ENCODE assay signal across 30 mouse cellular contexts in genomic region chr6:142847914-142848674, GRCm38 (mm10). TPM values are rescaled to one million over a fixed set of nuclear protein-coding genes. Genes with fewer than 3 reads are reported as not detected.
DNase-seq lines count a peak whose midpoint lies in the region; ATAC-seq and TF ChIP-seq lines count a peak whose summit lies in the region.
"Had no signal": no experiment of that assay in that cellular context is flagged by ENCODE, and none has a peak within 500 bp of the region (broad histone marks: within the 10 kb centered on the region; RNA-seq: fewer than 3 reads in every experiment).

No protein-coding gene starts in this region.

- peak; percentile 35 for TF ChIP-seq EP300 in CH12.LX (IDR thresholded peaks at IDR 0.05; ENCODE audit: low read length)

- peaks cover 9 to 29% of the 10 kb centered on the region in 2 experiments for H3K4me1 ChIP-seq in CH12.LX (ENCODE audit: control insufficient read depth in 1 of 2, insufficient read depth in 2 of 2)
- H3K4me1 ChIP-seq in intestine, postnatal 0 days (replicated peaks; ENCODE audit: control insufficient read depth, insufficient read depth, low read length): no peaks in the 10 kb centered on the region
- H3K4me1 ChIP-seq: embryonic facial prominence, embryonic 13.5 days; forebrain, embryonic 12.5 days; heart, embryonic 15.5 days; lung, embryonic 15.5 days; neural tube, embryonic 15.5 days; stomach, embryonic 15.5 days had no signal

- H3K27ac ChIP-seq in CH12.LX (ENCODE audit: insufficient read depth, low read depth): peak overlapping the region; percentile 17; the same call in 1 of the 2 replicates
- H3K27ac ChIP-seq in intestine, postnatal 0 days (ENCODE audit: low read depth, low read length): no peak overlapping the region
- H3K27ac ChIP-seq: embryonic facial prominence, embryonic 13.5 days; forebrain, embryonic 12.5 days; heart, adult 2 months; heart, embryonic 15.5 days; hindbrain, embryonic 14.5 days; liver, embryonic 14.5 days; lung, embryonic 15.5 days; neural tube, embryonic 15.5 days; stomach, embryonic 15.5 days had no signal

- H3K79me2 ChIP-seq in CH12.LX (replicated peaks; ENCODE audit: control insufficient read depth, extremely low read depth, insufficient read depth, poor library complexity, severe bottlenecking): no peaks in the 10 kb centered on the region

- no peaks in the 10 kb centered on the region for H3K36me3 ChIP-seq in CH12.LX (replicated peaks in 1 of 2; ENCODE audit: control insufficient read depth in 1 of 2, insufficient read depth in 1 of 2, low read length in 1 of 2)
- H3K36me3 ChIP-seq in intestine, postnatal 0 days (ENCODE audit: control insufficient read depth, insufficient read depth): no peaks in the 10 kb centered on the region
- H3K36me3 ChIP-seq: embryonic facial prominence, embryonic 13.5 days; forebrain, embryonic 12.5 days; heart, embryonic 15.5 days; lung, embryonic 15.5 days; neural tube, embryonic 15.5 days; stomach, embryonic 15.5 days had no signal

- DNase-seq in heart, adult 11 months: peak; percentile 76
- no peak for DNase-seq in heart, adult 8-10 months (ENCODE audit: low spot score)
- peak; percentile 77 for DNase-seq in CH12.LX (ENCODE audit: extremely low read depth)
- peak; percentile 29 for DNase-seq in brain, adult 2 months (ENCODE audit: low read depth, low spot score)
- DNase-seq in naive thymus-derived CD4-positive, alpha-beta T cell, adult 2 months (ENCODE audit: low read depth): peak; percentile 44
- DNase-seq in adrenal gland, adult (ENCODE audit: inconsistent age in 2 of 2, low spot score in 1 of 2): no peak
- DNase-seq: adrenal gland, postnatal 36 days; B cell, adult 2 months; cerebellum, adult 11-12 months; cerebellum, postnatal 10 days; gastrocnemius, postnatal 10 days; heart, adult 2 months; heart, postnatal 4 days; kidney, postnatal 36 days; layer of hippocampus, postnatal 36 days; lung, postnatal 4 days; right cerebral cortex, adult 18-20 months; right cerebral cortex, postnatal 4 days had no signal

- peak overlapping the region; percentile 43 for H3K4me2 ChIP-seq in CH12.LX (ENCODE audit: insufficient read depth, low read depth, poor library complexity, severe bottlenecking)
- H3K4me2 ChIP-seq in intestine, postnatal 0 days (replicated peaks; ENCODE audit: low read depth): no peak overlapping the region
- H3K4me2 ChIP-seq: embryonic facial prominence, embryonic 13.5 days; forebrain, embryonic 12.5 days; heart, embryonic 15.5 days; hindbrain, embryonic 14.5 days; lung, embryonic 15.5 days; neural tube, embryonic 15.5 days; stomach, embryonic 15.5 days had no signal

- dilution Hi-C loops in CH12.LX (cut with MboI; ENCODE audit: extremely low pct_ligation_motif_present, extremely low pct_unique_long_range_greater_than_20kb, low sequenced_read_pairs): no loop called here

- no peaks in the 10 kb centered on the region for H3K27me3 ChIP-seq in CH12.LX (replicated peaks)
- no peaks in the 10 kb centered on the region for H3K27me3 ChIP-seq in intestine, postnatal 0 days (replicated peaks; ENCODE audit: control insufficient read depth, insufficient read depth, low read length)
- H3K27me3 ChIP-seq: embryonic facial prominence, embryonic 13.5 days; forebrain, embryonic 12.5 days; heart, embryonic 15.5 days; lung, embryonic 15.5 days; neural tube, embryonic 15.5 days; stomach, embryonic 15.5 days had no signal

- 0 out of 2 replicates have a peak overlapping the region, but pooled peaks have one; percentile 1 for H3K9ac ChIP-seq in CH12.LX (ENCODE audit: insufficient read depth, low read depth)
- H3K9ac ChIP-seq in intestine, postnatal 0 days (ENCODE audit: low read depth, low read length): no peak overlapping the region
- H3K9ac ChIP-seq: embryonic facial prominence, embryonic 13.5 days; forebrain, embryonic 12.5 days; heart, embryonic 15.5 days; hindbrain, embryonic 14.5 days; liver, embryonic 14.5 days; lung, embryonic 15.5 days; neural tube, embryonic 15.5 days; stomach, embryonic 15.5 days had no signal

- in situ Hi-C loops in CH12.LX (cut with MboI; ENCODE audit: low pct_ligation_motif_present, low pct_unique_long_range_greater_than_20kb, low sequenced_read_pairs): no loop called here

- peak in 1 of 2 experiments; percentile 75; a peak in 2 of 4 replicates for TF ChIP-seq CTCF in CH12.LX (conservative IDR thresholded peaks at IDR 0.05 in 1 of 2, IDR thresholded peaks at IDR 0.05 in 1 of 2; ENCODE audit: low read depth in 2 of 2, low read length in 2 of 2)
- TF ChIP-seq CTCF in intestine, postnatal 0 days (IDR thresholded peaks at IDR 0.05; ENCODE audit: low read depth): no peak

- H3K4me3 ChIP-seq in CH12.LX (replicated peaks in 1 of 3; ENCODE audit: low read depth in 2 of 3, low read length in 2 of 3, poor library complexity in 1 of 3): no peak overlapping the region
- H3K4me3 ChIP-seq in intestine, postnatal 0 days (ENCODE audit: low read depth, low read length): no peak overlapping the region
- H3K4me3 ChIP-seq: embryonic facial prominence, embryonic 13.5 days; erythroblast, embryonic 14.5 days; forebrain, embryonic 12.5 days; heart, adult 2 months; heart, embryonic 15.5 days; lung, embryonic 15.5 days; neural tube, embryonic 15.5 days; stomach, embryonic 15.5 days had no signal

- no peak for ATAC-seq in intestine, postnatal 0 days

- 81% methylated on average over 8 of the region's 8 CpGs for WGBS in intestine, postnatal 0 days

- TF ChIP-seq POLR2A in CH12.LX (IDR thresholded peaks at IDR 0.05; ENCODE audit: low read depth, low read length): no peak

- H3K9me3 ChIP-seq in CH12.LX (replicated peaks; ENCODE audit: low read length): no peaks in the 10 kb centered on the region
- H3K9me3 ChIP-seq in intestine, postnatal 0 days (ENCODE audit: control insufficient read depth): no peaks in the 10 kb centered on the region
- H3K9me3 ChIP-seq: embryonic facial prominence, embryonic 13.5 days; forebrain, embryonic 12.5 days; heart, embryonic 15.5 days; lung, embryonic 15.5 days; neural tube, embryonic 15.5 days; stomach, embryonic 15.5 days had no signal

- peak; percentile 46 for TF ChIP-seq RAD21 in CH12.LX (IDR thresholded peaks at IDR 0.05; ENCODE audit: low read depth, low read length)

TF ChIP-seq in CH12.LX, 34 proteins besides CTCF, POLR2A, EP300 and RAD21:
- no peak for TF ChIP-seq HCFC1 (IDR thresholded peaks at IDR 0.05; ENCODE audit: low read depth, low read length)
- peak; percentile 68 for TF ChIP-seq BHLHE40 (IDR thresholded peaks at IDR 0.05; ENCODE audit: low read depth, low read length)
- 0 out of 2 replicates have a peak, but pooled peaks have one; percentile 35 for TF ChIP-seq TBP (conservative IDR thresholded peaks at IDR 0.05; ENCODE audit: low read depth, low read length)
- TF ChIP-seq GABPA (IDR thresholded peaks at IDR 0.05; ENCODE audit: insufficient replicate concordance, low read depth, low read length): no peak
- TF ChIP-seq IRF4 (IDR thresholded peaks at IDR 0.05; ENCODE audit: low read depth, low read length): 0 out of 2 replicates have a peak, but pooled peaks have one; percentile 9
- peak; percentile 49 for TF ChIP-seq SMC3 (IDR thresholded peaks at IDR 0.05; ENCODE audit: low read depth, low read length)
- peak; percentile 71; the same call in 1 of the 2 replicates for TF ChIP-seq MEF2A (IDR thresholded peaks at IDR 0.05; ENCODE audit: borderline replicate concordance, low read depth, low read length)
- peak; percentile 32; the same call in 1 of the 2 replicates for TF ChIP-seq ETS1 (conservative IDR thresholded peaks at IDR 0.05; ENCODE audit: low read depth, low read length)
- no peak for TF ChIP-seq MAZ (IDR thresholded peaks at IDR 0.05; ENCODE audit: low read depth, low read length)

RNA-seq across cellular contexts. Expression of gene Sult6b2, which starts 43.8 kb away (rescaled TPM):
- under 1 TPM in 1 of 4 experiments, not detected in 3; 0.24 TPM for total RNA-seq in heart, adult 8-10 months (2022)
- 0.08 and 0.25 TPM in 2 replicates for total RNA-seq in CH12.LX (2012; rRNA removed)
- total RNA-seq in CH12.LX (2014; rRNA removed): 0.49 and 0.54 TPM in 2 replicates
- 1.1 and 1.8 TPM in 2 replicates for polyA plus RNA-seq in CH12.LX (2012; ENCODE audit: insufficient read length, low read depth)
- 53.2 and 63.2 TPM in 2 replicates for polyA plus RNA-seq in intestine, postnatal 0 days (2015; fragmentation: Nextera tagmentation; extraction: Ambion mirVana)
- total RNA-seq: adrenal gland, adult 18-20 months; adrenal gland, postnatal 36 days; gastrocnemius, postnatal 10 days; heart, adult 2 months; heart, postnatal 4 days; layer of hippocampus, postnatal 36 days; midbrain, postnatal 0 days had no signal
- polyA plus RNA-seq: embryonic facial prominence, embryonic 13.5 days; erythroblast, embryonic 14.5 days; heart, embryonic 15.5 days; hindbrain, embryonic 14.5 days; liver, embryonic 14.5 days; lung, embryonic 15.5 days had no signal

Comparison
In these comparisons a context has a peak if more than half of its experiments do, and no peak if none do; other contexts are left out.
1. DNase-seq: peak in heart, adult 11 months (single experiment), CH12.LX (single experiment), brain, adult 2 months (single experiment) and naive thymus-derived CD4-positive, alpha-beta T cell, adult 2 months (single experiment); none in heart, adult 8-10 months (single experiment) and adrenal gland, adult (0 of 2).